Comparison of ENCODE assay signal across 10 mouse cellular contexts in the genomic region with DNA sequence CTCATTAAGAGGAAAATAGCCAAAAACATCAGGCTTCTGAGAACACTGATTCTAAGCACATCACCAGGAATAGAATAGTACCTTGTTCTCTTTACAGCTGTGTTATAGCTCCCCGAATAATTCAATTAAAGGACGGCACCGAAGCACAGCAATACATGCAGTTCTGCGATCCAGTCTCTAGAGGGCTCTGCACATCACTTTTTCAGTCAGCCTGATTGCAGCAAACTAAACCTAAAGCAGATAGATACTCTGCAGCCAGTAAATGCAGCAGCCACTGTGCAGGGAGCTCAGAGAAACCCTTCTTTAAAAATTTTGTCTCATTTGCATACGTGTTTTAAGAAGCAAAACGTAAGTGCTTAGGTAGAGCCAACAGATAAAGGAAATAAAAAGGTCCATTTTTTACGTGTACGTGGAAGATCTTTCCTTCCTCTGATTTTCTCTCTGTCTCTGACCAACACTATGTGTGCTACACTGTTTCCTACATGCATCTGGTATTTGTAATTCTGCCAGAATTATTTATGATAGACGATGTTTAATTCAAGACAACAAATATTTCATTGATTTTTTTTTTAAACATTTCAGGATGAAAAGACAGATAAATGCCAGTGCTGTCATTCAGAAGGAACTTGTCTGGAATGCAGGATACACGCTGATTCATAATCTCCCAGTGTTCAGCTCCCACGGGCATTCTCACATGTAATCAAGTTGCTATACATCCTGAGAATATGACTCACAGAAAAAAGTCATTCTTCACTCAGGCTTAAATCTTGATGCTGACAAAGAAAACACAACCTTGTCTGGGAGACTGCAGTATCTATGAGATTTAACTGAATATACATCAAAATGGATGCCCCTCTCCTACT.
A peak's percentile ranks its signal among the peaks of the same experiment; 100 is the strongest.
DNase-seq lines count a peak whose midpoint lies in the region; ATAC-seq lines count a peak whose summit lies in the region.
"Had no signal": no experiment of that assay in that cellular context is flagged by ENCODE, and none has a peak within 500 bp of the region (broad histone marks: within the 10 kb centered on the region; RNA-seq: fewer than 3 reads in every experiment).

No protein-coding gene starts in this region.

- H3K36me3 ChIP-seq in liver, embryonic 12.5 days = no peaks in the 10 kb centered on the region
- no peaks in the 10 kb centered on the region for H3K36me3 ChIP-seq in limb, embryonic 11.5 days (ENCODE audit: control insufficient read depth, insufficient read depth, low read length)
- no peaks in the 10 kb centered on the region for H3K36me3 ChIP-seq in neural tube, embryonic 14.5 days (ENCODE audit: control insufficient read depth, insufficient read depth, low read length)
- H3K36me3 ChIP-seq: G1E had no signal

- H3K4me2 ChIP-seq in liver, embryonic 12.5 days = no peak overlapping the region
- H3K4me2 ChIP-seq in limb, embryonic 11.5 days (ENCODE audit: low read depth, severe bottlenecking) = no peak overlapping the region
- H3K4me2 ChIP-seq in neural tube, embryonic 14.5 days (ENCODE audit: low read depth, low read length) = no peak overlapping the region

- no peak for ATAC-seq in liver, embryonic 12.5 days
- ATAC-seq in limb, embryonic 11.5 days (ENCODE audit: insufficient number of reproducible peaks, low FRiP score, low TSS enrichment, low read depth) = peak; percentile 51; the same call in 1 of the 2 replicates
- ATAC-seq in neural tube, embryonic 14.5 days (ENCODE audit: low read depth) = peak; percentile 89

- no peak overlapping the region for H3K4me3 ChIP-seq in liver, embryonic 12.5 days
- no peak overlapping the region for H3K4me3 ChIP-seq in limb, embryonic 11.5 days (ENCODE audit: low read depth, low read length)
- no peak overlapping the region for H3K4me3 ChIP-seq in neural tube, embryonic 14.5 days (ENCODE audit: low read depth, low read length)
- H3K4me3 ChIP-seq: megakaryocyte, embryonic 14.5 days had no signal

- 36% methylated on average over 11 of the region's 11 CpGs for WGBS in liver, embryonic 12.5 days (ENCODE audit: insufficient replicate concordance)
- WGBS in limb, embryonic 11.5 days = 38% methylated on average over 11 of the region's 11 CpGs
- WGBS in neural tube, embryonic 14.5 days = 27% methylated on average over 11 of the region's 11 CpGs

- no peaks in the 10 kb centered on the region for H3K27me3 ChIP-seq in liver, embryonic 12.5 days (replicated peaks)
- H3K27me3 ChIP-seq in limb, embryonic 11.5 days (ENCODE audit: control insufficient read depth, insufficient read depth, low read length) = no peaks in the 10 kb centered on the region
- H3K27me3 ChIP-seq in neural tube, embryonic 14.5 days (ENCODE audit: control insufficient read depth, insufficient read depth, low read length) = no peaks in the 10 kb centered on the region
- H3K27me3 ChIP-seq: megakaryocyte, embryonic 14.5 days had no signal

- H3K27ac ChIP-seq in liver, embryonic 12.5 days = no peak overlapping the region
- no peak overlapping the region for H3K27ac ChIP-seq in limb, embryonic 11.5 days (replicated peaks; ENCODE audit: low read depth, low read length)
- H3K27ac ChIP-seq in neural tube, embryonic 14.5 days (ENCODE audit: low read depth, low read length) = no peak overlapping the region

- no peak overlapping the region for H3K9ac ChIP-seq in liver, embryonic 12.5 days
- H3K9ac ChIP-seq in limb, embryonic 11.5 days (ENCODE audit: low read length) = no peak overlapping the region
- 0 out of 2 replicates have a peak overlapping the region, but pooled peaks have one; percentile 17 for H3K9ac ChIP-seq in neural tube, embryonic 14.5 days (replicated peaks; ENCODE audit: low read depth, low read length)

- intact Hi-C loops in gastrocnemius, postnatal 14 days (cut with DNase I; ENCODE audit: low total_unique reads) = no loop called here

- DNase-seq in liver = peak; percentile 16
- peak; percentile 84 for DNase-seq in embryo, embryonic 10.5 days (ENCODE audit: low spot score)
- peak; percentile 22 for DNase-seq in gastrocnemius, postnatal 14 days
- peak; percentile 42 for DNase-seq in kidney, adult 9 months
- DNase-seq in limb, embryonic 11.5 days (ENCODE audit: low spot score) = peak; percentile 79
- peak; percentile 36 to 38 for DNase-seq in urinary bladder, postnatal 36 days (ENCODE audit: low spot score in 2 of 2)

- H3K9me3 ChIP-seq in liver, embryonic 12.5 days (replicated peaks) = no peaks in the 10 kb centered on the region
- H3K9me3 ChIP-seq in limb, embryonic 11.5 days (ENCODE audit: control insufficient read depth, low read length) = no peaks in the 10 kb centered on the region
- H3K9me3 ChIP-seq in neural tube, embryonic 14.5 days (ENCODE audit: control insufficient read depth, low read length) = no peaks in the 10 kb centered on the region
- H3K9me3 ChIP-seq: G1E; megakaryocyte, embryonic 14.5 days had no signal

- no peaks in the 10 kb centered on the region for H3K4me1 ChIP-seq in liver, embryonic 12.5 days
- no peaks in the 10 kb centered on the region for H3K4me1 ChIP-seq in limb, embryonic 11.5 days (ENCODE audit: control insufficient read depth, insufficient read depth, low read length)
- 0 out of 2 replicates have a peak, but pooled peaks cover 5% of the 10 kb centered on the region for H3K4me1 ChIP-seq in neural tube, embryonic 14.5 days (ENCODE audit: control insufficient read depth, insufficient read depth, low read length)
- H3K4me1 ChIP-seq: megakaryocyte, embryonic 14.5 days had no signal

Comparison
In these comparisons a context has a peak if more than half of its experiments do, and no peak if none do; other contexts are left out.
1. DNase-seq: peak in every context shown above with its lines; median percentile 84 in embryo, embryonic 10.5 days; 79 in limb, embryonic 11.5 days; 42 in kidney, adult 9 months; 37 in urinary bladder, postnatal 36 days; 22 in gastrocnemius, postnatal 14 days; 16 in liver.